19 mouse cellular contexts compared by ENCODE assay signal in genomic region chr7:118453722-118454121, GRCm38 (mm10). TPM values are rescaled to one million over a fixed set of nuclear protein-coding genes. Genes with fewer than 3 reads are reported as not detected.
"Had no signal": no experiment of that assay in that cellular context is flagged by ENCODE, and none has a peak within 500 bp of the region (broad histone marks: within the 10 kb centered on the region; RNA-seq: fewer than 3 reads in every experiment).

No protein-coding gene starts in this region.

- H3K27me3 ChIP-seq: lung, embryonic 15.5 days; midbrain, embryonic 13.5 days; neural tube, embryonic 12.5 days; neural tube, embryonic 15.5 days had no signal

- H3K36me3 ChIP-seq: kidney, embryonic 15.5 days; limb, embryonic 10.5 days; limb, embryonic 13.5 days; liver, embryonic 12.5 days; liver, embryonic 15.5 days; lung, embryonic 15.5 days; midbrain, embryonic 10.5 days; midbrain, embryonic 13.5 days; neural tube, embryonic 12.5 days; neural tube, embryonic 15.5 days had no signal

- H3K9me3 ChIP-seq: kidney, embryonic 15.5 days; limb, embryonic 10.5 days; limb, embryonic 13.5 days; liver, embryonic 12.5 days; liver, embryonic 15.5 days; lung, embryonic 15.5 days; megakaryocyte, embryonic 14.5 days; midbrain, embryonic 10.5 days; midbrain, embryonic 13.5 days; neural tube, embryonic 12.5 days; neural tube, embryonic 15.5 days had no signal

- ATAC-seq: liver, embryonic 12.5 days; midbrain, embryonic 13.5 days had no signal

- DNase-seq: kidney, adult 8-10 months; kidney, postnatal 10 days; kidney, postnatal 4 days; liver; lung, adult 18-20 months; thymus, adult 18-20 months; thymus, postnatal 36 days had no signal

- H3K27ac ChIP-seq: kidney, embryonic 15.5 days; limb, embryonic 10.5 days; limb, embryonic 13.5 days; liver, embryonic 12.5 days; liver, embryonic 15.5 days; lung, embryonic 15.5 days; macrophage; midbrain, embryonic 10.5 days; midbrain, embryonic 13.5 days; neural tube, embryonic 12.5 days; neural tube, embryonic 15.5 days had no signal

- H3K4me2 ChIP-seq: kidney, embryonic 15.5 days; limb, embryonic 13.5 days; liver, embryonic 12.5 days; liver, embryonic 15.5 days; lung, embryonic 15.5 days; midbrain, embryonic 13.5 days; neural tube, embryonic 12.5 days; neural tube, embryonic 15.5 days had no signal

- H3K9ac ChIP-seq: kidney, embryonic 15.5 days; limb, embryonic 13.5 days; liver, embryonic 12.5 days; liver, embryonic 15.5 days; lung, embryonic 15.5 days; midbrain, embryonic 13.5 days; neural tube, embryonic 12.5 days; neural tube, embryonic 15.5 days had no signal

- H3K4me3 ChIP-seq: kidney, embryonic 15.5 days; limb, embryonic 10.5 days; limb, embryonic 13.5 days; liver, embryonic 12.5 days; liver, embryonic 15.5 days; lung, embryonic 15.5 days; megakaryocyte, embryonic 14.5 days; midbrain, embryonic 10.5 days; midbrain, embryonic 13.5 days; neural tube, embryonic 12.5 days; neural tube, embryonic 15.5 days had no signal

- H3K4me1 ChIP-seq: liver, embryonic 12.5 days; neural tube, embryonic 12.5 days had no signal

RNA-seq across cellular contexts. Expression of gene Syt17, which starts 5.7 kb away (rescaled TPM):
- polyA plus RNA-seq: macrophage had no signal
